In genomic region chr17:49403151-49403550, GRCm38 (mm10) we compare ENCODE assay signal across 14 mouse cellular contexts. TPM values are rescaled to one million over a fixed set of nuclear protein-coding genes. Genes with fewer than 3 reads are reported as not detected.
DNase-seq lines count a peak whose midpoint lies in the region; ATAC-seq and TF ChIP-seq lines count a peak whose summit lies in the region.
"Had no signal": no experiment of that assay in that cellular context is flagged by ENCODE, and none has a peak within 500 bp of the region (broad histone marks: within the 10 kb centered on the region; RNA-seq: fewer than 3 reads in every experiment).

No protein-coding gene starts in this region.

- H3K9ac ChIP-seq in forebrain, embryonic 13.5 days = no peak overlapping the region
- H3K9ac ChIP-seq: intestine, embryonic 15.5 days had no signal

- H3K4me1 ChIP-seq in G1E (ENCODE audit: insufficient read depth, low read depth, low read length) = no peaks in the 10 kb centered on the region
- peaks cover 13% of the 10 kb centered on the region for H3K4me1 ChIP-seq in megakaryocyte, embryonic 14.5 days
- no peaks in the 10 kb centered on the region for H3K4me1 ChIP-seq in forebrain, embryonic 13.5 days
- H3K4me1 ChIP-seq: intestine, embryonic 15.5 days had no signal

- 82% methylated on average over 6 of the region's 6 CpGs for WGBS in forebrain, embryonic 13.5 days

- no peak overlapping the region for H3K27ac ChIP-seq in forebrain, embryonic 13.5 days
- H3K27ac ChIP-seq: intestine, embryonic 15.5 days had no signal

- H3K4me3 ChIP-seq in G1E (ENCODE audit: low read depth, low read length) = no peak overlapping the region
- peak overlapping the region; percentile 67 for H3K4me3 ChIP-seq in megakaryocyte, embryonic 14.5 days (replicated peaks)
- no peak overlapping the region for H3K4me3 ChIP-seq in forebrain, embryonic 13.5 days
- H3K4me3 ChIP-seq: intestine, embryonic 15.5 days had no signal

- no peaks in the 10 kb centered on the region for H3K36me3 ChIP-seq in G1E (replicated peaks)
- H3K36me3 ChIP-seq in megakaryocyte, embryonic 14.5 days (replicated peaks; ENCODE audit: low read length) = no peaks in the 10 kb centered on the region
- no peaks in the 10 kb centered on the region for H3K36me3 ChIP-seq in forebrain, embryonic 13.5 days (ENCODE audit: poor library complexity, severe bottlenecking)
- H3K36me3 ChIP-seq: intestine, embryonic 15.5 days had no signal

- no peak for TF ChIP-seq CTCF in G1E (IDR thresholded peaks at IDR 0.05; ENCODE audit: low read depth, low read length)

- H3K27me3 ChIP-seq in G1E (ENCODE audit: insufficient read depth, low read length) = no peaks in the 10 kb centered on the region
- H3K27me3 ChIP-seq in megakaryocyte, embryonic 14.5 days (replicated peaks) = no peaks in the 10 kb centered on the region
- no peaks in the 10 kb centered on the region for H3K27me3 ChIP-seq in forebrain, embryonic 13.5 days
- H3K27me3 ChIP-seq: intestine, embryonic 15.5 days had no signal

- ATAC-seq in G1E (ENCODE audit: extremely low read depth, insufficient number of reproducible peaks, low FRiP score, poor library complexity, severe bottlenecking) = peak; percentile 41; the same call in 1 of the 2 replicates
- no peak for ATAC-seq in forebrain, embryonic 13.5 days
- no peak for ATAC-seq in erythroblast, adult 5-6 weeks (replicated peaks; ENCODE audit: low FRiP score, poor library complexity, severe bottlenecking)
- ATAC-seq: intestine, embryonic 15.5 days had no signal

- peak; percentile 82 for DNase-seq in 416B (ENCODE audit: low read depth)
- no peak for DNase-seq in G1E (ENCODE audit: low spot score)
- peak; percentile 31 for DNase-seq in thymus, postnatal 10 days (ENCODE audit: low spot score in 2 of 2)
- DNase-seq in retina, embryonic 14.5 days (ENCODE audit: low spot score) = no peak
- DNase-seq in adrenal gland, postnatal 25 days = no peak
- DNase-seq: adrenal gland, adult 2 months; cerebellum, adult 11-12 months; layer of hippocampus, adult 9-11 months; liver; lung, adult 2 months had no signal

- no peak overlapping the region for H3K4me2 ChIP-seq in forebrain, embryonic 13.5 days
- H3K4me2 ChIP-seq: intestine, embryonic 15.5 days had no signal

- no peaks in the 10 kb centered on the region for H3K9me3 ChIP-seq in G1E (replicated peaks)
- peaks cover 9% of the 10 kb centered on the region; the same call in 1 of the 2 replicates for H3K9me3 ChIP-seq in megakaryocyte, embryonic 14.5 days
- H3K9me3 ChIP-seq in forebrain, embryonic 13.5 days (replicated peaks) = no peaks in the 10 kb centered on the region
- H3K9me3 ChIP-seq: intestine, embryonic 15.5 days had no signal

RNA-seq across cellular contexts. Expression of gene Mocs1, which starts 25.0 kb away (rescaled TPM):
- total RNA-seq in G1E (2014; fragmentation: Nextera tagmentation) (55.0 and 85.5 TPM in 2 replicates), G1E (2017) (30.2 and 32.2 TPM in 2 replicates)
- 37.0 and 38.8 TPM in 2 replicates for polyA plus RNA-seq in G1E (2012)
- 11.0 and 12.8 TPM in 2 replicates for polyA plus RNA-seq in megakaryocyte, embryonic 14.5 days (2012; ENCODE audit: insufficient read depth, low replicate concordance)
- polyA plus RNA-seq in forebrain, embryonic 13.5 days (2015; fragmentation: Nextera tagmentation; extraction: Ambion mirVana) = 2.9 and 3.4 TPM in 2 replicates
- total RNA-seq in erythroblast, adult 5-6 weeks (2015; ENCODE audit: low replicate concordance) = 128 and 146 TPM in 2 replicates
- 47.8 and 50.6 TPM in 2 replicates for total RNA-seq in erythroblast, adult 5-6 weeks (2017; ENCODE audit: low replicate concordance)
- 30.0 and 52.2 TPM in 2 replicates for total RNA-seq in adrenal gland, postnatal 25 days (2021)

Comparison
In these comparisons a context has a peak if more than half of its experiments do, and no peak if none do; other contexts are left out.
1. DNase-seq: peak in 416B (single experiment) and thymus, postnatal 10 days (2 of 2); none in G1E (single experiment), retina, embryonic 14.5 days (single experiment) and adrenal gland, postnatal 25 days (single experiment).